Mouse (Mus musculus) cerebellum, postnatal 36 days (tissue): ENCODE results near the gene Ccdc124.
A peak's percentile ranks its signal among the peaks of the same experiment; 100 is the strongest.

ENCODE experiments used
- DNase-seq, 2 experiments: peaks; one replicate each; pipeline ENCODE4 v3.0.0; 2021 to 2022; ENCODE audit warnings: mixed read lengths in 2 of 2

Gene Ccdc124

GRCm38 (mm10) chr8:70868559-70869198, 5.1 kb downstream of the Ccdc124 start:
- no peak for DNase-seq

DNA sequence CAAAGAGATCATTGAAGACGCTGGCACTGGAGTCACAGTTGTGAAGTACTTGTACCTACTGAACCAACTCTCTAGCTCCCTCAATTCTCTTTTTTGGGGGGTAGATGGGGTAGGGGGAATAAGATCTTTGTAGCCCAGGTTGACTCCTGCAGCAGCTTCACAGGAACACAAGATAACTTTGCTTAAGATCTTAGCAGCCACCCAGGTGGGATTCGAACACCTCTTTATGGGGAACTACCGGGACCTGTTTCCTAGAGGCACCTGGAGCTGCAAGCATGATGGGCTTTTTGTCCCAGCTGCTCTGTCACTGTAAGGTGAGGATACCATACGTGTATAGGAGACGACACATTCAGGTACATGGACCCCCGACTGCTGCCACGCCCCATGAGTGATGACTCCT, 7.2 kb downstream of the Ccdc124 start:
- no peak for DNase-seq

DNA sequence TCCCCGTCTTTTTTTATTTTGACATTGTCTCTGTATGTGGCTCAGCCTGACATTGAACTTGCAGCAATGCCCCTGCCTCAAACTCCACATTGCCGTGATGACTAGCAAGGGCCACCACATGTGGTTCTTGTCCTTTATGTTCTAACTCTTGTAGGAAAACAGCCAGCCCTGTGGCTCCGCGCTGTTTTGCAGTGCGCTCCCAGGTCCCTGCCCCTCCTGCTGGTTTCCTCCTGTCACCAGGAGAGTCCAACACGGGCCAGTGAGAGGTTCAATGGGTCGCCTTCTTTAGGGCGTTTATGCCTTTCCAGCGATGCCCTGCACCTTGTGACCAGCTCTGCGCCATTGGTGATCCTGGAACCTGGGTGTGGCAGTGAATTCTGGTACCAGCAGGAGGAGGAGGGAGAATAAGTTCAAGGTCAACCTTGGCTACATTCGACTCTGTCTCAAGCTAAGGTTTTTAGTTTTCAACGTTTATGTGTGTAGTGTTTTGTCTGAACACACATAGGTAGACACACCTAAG, 7.7 kb downstream of the Ccdc124 start:
- DNase-seq, result no peak

DNA sequence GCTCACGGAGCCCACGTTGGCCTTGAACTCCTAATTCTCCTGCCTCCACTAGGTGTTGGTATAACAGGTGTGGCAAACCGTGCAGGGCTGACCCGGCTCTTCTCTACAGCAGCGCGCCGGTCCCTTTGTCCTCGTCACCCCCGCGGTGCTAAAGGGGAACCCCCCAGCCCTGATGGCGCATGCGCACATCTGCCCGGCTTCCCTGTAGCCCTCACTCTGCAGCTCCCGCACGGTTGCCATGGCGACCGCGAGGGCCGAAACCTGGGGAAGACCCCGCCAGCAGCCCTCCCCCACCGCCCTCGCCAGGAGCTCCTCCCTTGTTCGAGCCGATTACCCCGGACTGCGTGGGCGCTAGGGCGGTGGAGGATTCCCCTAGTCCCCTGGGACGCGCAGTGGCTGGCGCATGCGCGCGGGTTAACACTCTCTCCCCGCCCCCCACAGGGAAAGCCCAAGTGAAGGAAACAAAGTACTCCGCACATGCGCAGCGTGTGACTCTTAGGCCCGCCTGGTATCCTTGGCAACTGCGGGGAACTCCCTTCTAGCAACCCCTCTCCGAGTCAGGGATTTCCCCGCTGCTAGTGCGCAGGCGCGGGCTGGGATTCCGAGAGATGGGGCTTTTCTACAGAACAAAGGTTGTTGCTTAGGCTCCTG, 8.3 kb downstream of the Ccdc124 start:
- peak; percentile 99 for DNase-seq

GRCm38 (mm10) chr8:70864712-70865221, 9.0 kb downstream of the Ccdc124 start:
- peak in 1 of 2 experiments; percentile 42 for DNase-seq

DNA sequence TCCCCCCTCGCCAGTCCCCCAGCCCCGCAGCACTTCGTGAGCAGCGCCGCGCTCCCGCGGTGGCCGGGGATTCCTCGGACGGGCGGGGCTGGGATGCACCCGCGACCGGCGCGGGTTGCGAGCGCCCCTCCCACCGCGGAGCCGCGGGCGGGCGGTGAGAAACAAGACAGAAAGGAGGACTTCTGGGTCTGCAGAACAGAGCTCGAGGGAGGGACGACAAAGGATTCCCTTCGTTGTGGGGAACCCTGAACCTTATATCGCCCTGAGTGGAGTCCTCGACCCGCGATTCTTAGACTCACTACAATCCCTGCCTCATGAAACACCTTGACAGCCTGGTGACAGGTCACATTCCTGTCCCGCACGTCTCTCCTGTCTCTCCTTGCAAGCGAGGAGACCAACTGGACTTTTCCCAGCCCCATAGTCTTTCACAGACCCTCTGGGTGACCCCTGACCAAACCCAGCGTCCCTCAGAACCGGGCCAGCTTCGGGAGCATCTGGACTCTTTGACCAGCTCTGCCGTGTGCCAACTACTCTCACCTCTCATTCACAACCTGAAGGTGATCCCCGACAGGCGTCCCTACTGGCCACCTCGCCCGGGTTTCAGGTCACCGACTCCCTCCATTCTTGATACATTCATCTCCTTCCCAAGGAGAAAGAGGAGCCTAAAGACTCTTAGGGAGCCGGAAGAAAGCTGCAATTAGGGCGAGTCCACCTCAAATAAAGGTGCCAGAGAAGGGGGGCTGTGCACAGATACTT, 9.6 kb downstream of the Ccdc124 start:
- no peak for DNase-seq

GRCm38 (mm10) chr8:70862824-70863641, 10.7 kb downstream of the Ccdc124 start, which contains the start of gene Kcnn1:
Kcnn1 (minus strand) TSS chr8:70863258.
- DNase-seq, result no peak

- DNase-seq, result no peak
These were observed 16.2 kb downstream of the Ccdc124 start for GRCm38 (mm10) chr8:70857516-70857915.

- DNase-seq, result peak; percentile 72 to 83
These were observed 17.1 kb downstream of the Ccdc124 start for GRCm38 (mm10) chr8:70856541-70857197.

- DNase-seq, result no peak
These were observed 17.7 kb downstream of the Ccdc124 start for GRCm38 (mm10) chr8:70856028-70856427.

DNA sequence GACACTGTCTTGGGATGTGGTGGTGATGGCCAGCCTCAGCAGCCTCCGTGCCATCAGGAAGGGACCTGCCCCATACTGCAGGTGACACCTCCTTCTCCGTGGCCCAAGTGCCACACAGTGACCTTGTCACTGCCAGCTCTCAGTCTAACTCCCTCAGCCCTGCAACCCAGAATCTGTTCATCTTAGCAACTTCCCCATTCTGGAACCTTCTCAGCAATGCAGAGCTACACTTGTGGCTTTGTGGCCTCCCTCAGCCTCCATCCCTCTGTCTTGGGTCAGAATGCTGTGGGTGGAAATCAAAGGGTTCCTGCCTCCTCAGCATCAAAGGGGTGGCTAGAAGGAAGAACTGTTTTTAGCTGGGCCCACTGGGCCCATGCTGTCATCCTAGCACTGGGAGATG, 19.9 kb downstream of the Ccdc124 start:
- DNase-seq, result no peak

- DNase-seq, result no peak
These were observed 21.0 kb downstream of the Ccdc124 start for GRCm38 (mm10) chr8:70852595-70853231.

- no peak for DNase-seq
These were observed 21.9 kb downstream of the Ccdc124 start for GRCm38 (mm10) chr8:70851837-70852236.

DNA sequence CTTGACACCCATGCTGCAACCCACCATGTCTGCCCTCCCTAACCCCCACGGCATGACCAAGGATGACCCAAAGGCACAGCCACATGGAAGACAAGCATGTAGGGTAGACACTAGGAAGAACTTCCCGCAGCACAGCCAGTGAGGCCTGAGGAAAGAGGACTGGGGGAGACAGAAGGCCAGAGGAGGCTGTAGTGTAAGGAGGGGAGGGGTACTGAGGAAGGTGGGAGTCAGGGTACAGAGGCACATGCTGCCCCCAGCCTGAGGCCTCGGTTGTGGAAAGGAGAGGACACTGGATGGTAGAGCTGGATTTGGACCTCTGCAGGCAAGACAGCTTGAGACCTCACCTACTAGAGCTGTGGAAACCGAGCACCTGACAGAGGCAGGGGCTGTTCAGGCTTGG, 22.8 kb downstream of the Ccdc124 start:
- DNase-seq, result no peak

DNA sequence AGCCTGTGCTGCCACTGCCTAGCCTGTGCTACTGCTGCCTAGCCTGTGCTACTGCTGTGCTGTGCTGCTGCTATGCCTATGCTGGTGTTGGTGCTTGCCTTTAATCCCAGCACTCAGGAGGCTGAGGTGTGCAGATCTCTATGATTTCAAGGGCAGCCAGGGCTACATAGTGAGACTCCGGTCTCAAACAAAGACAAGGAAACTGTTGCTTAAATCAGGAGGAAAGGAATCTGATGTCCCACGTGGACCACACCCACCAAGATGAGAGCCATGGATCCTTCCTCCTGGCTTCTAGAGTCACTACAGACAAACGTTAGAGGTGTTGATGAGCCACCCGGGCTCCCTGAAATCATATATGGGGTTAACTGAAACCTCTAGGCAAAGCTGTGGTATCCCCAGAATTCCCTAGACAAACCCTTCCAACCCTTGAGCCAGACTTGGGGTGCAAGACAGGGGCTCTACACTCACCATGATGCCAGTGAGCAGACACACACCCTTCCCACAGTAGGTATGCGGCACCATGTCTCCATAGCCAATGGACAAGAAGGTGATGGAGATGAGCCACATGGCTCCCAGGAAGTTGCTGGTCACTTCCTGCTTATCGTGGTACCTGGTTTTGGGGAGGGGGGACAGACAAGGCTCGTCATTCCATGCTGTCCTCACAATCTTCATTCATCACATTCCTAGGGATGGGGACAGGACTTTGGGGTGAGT, 23.4 kb downstream of the Ccdc124 start:
- no peak for DNase-seq

GRCm38 (mm10) chr8:70849333-70849990, 24.3 kb downstream of the Ccdc124 start:
- no peak for DNase-seq

GRCm38 (mm10) chr8:70846371-70847154, 27.2 kb downstream of the Ccdc124 start:
- DNase-seq, result no peak

GRCm38 (mm10) chr8:70845108-70845507, 28.6 kb downstream of the Ccdc124 start:
- no peak for DNase-seq

GRCm38 (mm10) chr8:70844523-70844922, 29.2 kb downstream of the Ccdc124 start:
- DNase-seq, result peak; percentile 90
